Mouse (Mus musculus): ENCODE data around the gene Hsf2bp. TPM values are rescaled to one million over a fixed set of nuclear protein-coding genes. Genes with fewer than 3 reads are reported as not detected.

Hsf2bp gene
- polyA plus RNA-seq, 2 experiments: 0.59 to 0.74 TPM

- Histone ChIP-seq H3K36me3 (ENCODE audit: control insufficient read depth, insufficient read depth, low read length) (no peaks in the 10 kb centered on the region), H3K27me3 (ENCODE audit: control insufficient read depth, insufficient read depth, low read length) (no peaks in the 10 kb centered on the region), H3K9me3 (ENCODE audit: control insufficient read depth, low read length) (no peaks in the 10 kb centered on the region), H3K4me2 (replicated peaks; ENCODE audit: low read depth, low read length, severe bottlenecking) (no peak overlapping the region), H3K4me1 (ENCODE audit: control insufficient read depth, insufficient read depth, low read length) (peaks cover 13% of the 10 kb centered on the region; the same call in 1 of the 2 replicates), H3K9ac (ENCODE audit: low read depth, low read length, severe bottlenecking) (no peak overlapping the region), H3K4me3 (replicated peaks; ENCODE audit: low read length) (no peak overlapping the region), H3K27ac (replicated peaks; ENCODE audit: low read depth, low read length) (no peak overlapping the region)
- ATAC-seq (ENCODE audit: low FRiP score, low read depth): no peak
- no peak for DNase-seq (ENCODE audit: low spot score)
- whole genome bisulfite sequencing: 89% methylated on average over 4 of the region's 4 CpGs
- no peak for TF ChIP-seq POLR2A (IDR thresholded peaks at IDR 0.05; ENCODE audit: borderline replicate concordance, extremely low read depth, insufficient read depth, insufficient read length)
These were observed 68.8 kb downstream of the Hsf2bp start for GRCm38 (mm10) chr17:31967311-31967710.

- 92% methylated on average over 1 of the region's 1 CpGs for WGBS
- TF ChIP-seq POLR2A (IDR thresholded peaks at IDR 0.05; ENCODE audit: borderline replicate concordance, extremely low read depth, insufficient read depth, insufficient read length): no peak
These were observed 69.6 kb downstream of the Hsf2bp start for GRCm38 (mm10) chr17:31966566-31966965.

GRCm38 (mm10) chr17:31965623-31966022 is 70.5 kb downstream of the Hsf2bp start:
- H3K27ac ChIP-seq (replicated peaks; ENCODE audit: low read depth, low read length): peak overlapping the region; percentile 6; the same call in 1 of the 2 replicates
- H3K4me2 ChIP-seq (replicated peaks; ENCODE audit: low read depth, low read length, severe bottlenecking): no peak overlapping the region
- WGBS: 23% methylated on average over 2 of the region's 2 CpGs
- H3K4me3 ChIP-seq (replicated peaks; ENCODE audit: low read length): no peak overlapping the region
- H3K36me3 ChIP-seq (ENCODE audit: control insufficient read depth, insufficient read depth, low read length): no peaks in the 10 kb centered on the region
- H3K4me1 ChIP-seq (ENCODE audit: control insufficient read depth, insufficient read depth, low read length): peaks cover 13% of the 10 kb centered on the region; the same call in 1 of the 2 replicates
- DNase-seq (ENCODE audit: low spot score): peak; percentile 71
- no peak for TF ChIP-seq POLR2A (IDR thresholded peaks at IDR 0.05; ENCODE audit: borderline replicate concordance, extremely low read depth, insufficient read depth, insufficient read length)
- H3K9ac ChIP-seq (ENCODE audit: low read depth, low read length, severe bottlenecking): no peak overlapping the region
- no peaks in the 10 kb centered on the region for H3K9me3 ChIP-seq (ENCODE audit: control insufficient read depth, low read length)
- no peaks in the 10 kb centered on the region for H3K27me3 ChIP-seq (ENCODE audit: control insufficient read depth, insufficient read depth, low read length)
- ATAC-seq (ENCODE audit: low FRiP score, low read depth): peak; percentile 73; the same call in 1 of the 2 replicates

More at GRCm38 (mm10) chr17:31966566-31966965, 69.6 kb downstream of the Hsf2bp start:
- ATAC-seq (ENCODE audit: low FRiP score, low read depth) (no peak), DNase-seq (ENCODE audit: low spot score) (no peak)
- no peaks in the 10 kb centered on the region for H3K27me3 ChIP-seq (ENCODE audit: control insufficient read depth, insufficient read depth, low read length)
- H3K4me3 ChIP-seq (replicated peaks; ENCODE audit: low read length): no peak overlapping the region
- H3K9ac ChIP-seq (ENCODE audit: low read depth, low read length, severe bottlenecking): no peak overlapping the region
- H3K36me3 ChIP-seq (ENCODE audit: control insufficient read depth, insufficient read depth, low read length): no peaks in the 10 kb centered on the region
- H3K9me3 ChIP-seq (ENCODE audit: control insufficient read depth, low read length): no peaks in the 10 kb centered on the region
- peaks cover 13% of the 10 kb centered on the region; the same call in 1 of the 2 replicates for H3K4me1 ChIP-seq (ENCODE audit: control insufficient read depth, insufficient read depth, low read length)
- H3K4me2 ChIP-seq (replicated peaks; ENCODE audit: low read depth, low read length, severe bottlenecking): no peak overlapping the region
- H3K27ac ChIP-seq (replicated peaks; ENCODE audit: low read depth, low read length): no peak overlapping the region

- Histone ChIP-seq H3K27me3 (ENCODE audit: control insufficient read depth, insufficient read depth, low read length) (no peaks in the 10 kb centered on the region), H3K9me3 (ENCODE audit: control insufficient read depth, low read length) (no peaks in the 10 kb centered on the region), H3K4me2 (replicated peaks; ENCODE audit: low read depth, low read length, severe bottlenecking) (no peak overlapping the region), H3K36me3 (ENCODE audit: control insufficient read depth, insufficient read depth, low read length) (no peaks in the 10 kb centered on the region), H3K9ac (ENCODE audit: low read depth, low read length, severe bottlenecking) (no peak overlapping the region), H3K4me3 (replicated peaks; ENCODE audit: low read length) (no peak overlapping the region), H3K27ac (replicated peaks; ENCODE audit: low read depth, low read length) (no peak overlapping the region), H3K4me1 (ENCODE audit: control insufficient read depth, insufficient read depth, low read length) (peaks cover 13% of the 10 kb centered on the region; the same call in 1 of the 2 replicates)
- ATAC-seq (ENCODE audit: low FRiP score, low read depth) (no peak), DNase-seq (ENCODE audit: low spot score) (no peak)
- TF ChIP-seq POLR2A (IDR thresholded peaks at IDR 0.05; ENCODE audit: borderline replicate concordance, extremely low read depth, insufficient read depth, insufficient read length): no peak
- 76% methylated on average over 4 of the region's 4 CpGs for WGBS
These were observed 73.2 kb downstream of the Hsf2bp start for GRCm38 (mm10) chr17:31962930-31963329.

GRCm38 (mm10) chr17:31962281-31962680 is 73.9 kb downstream of the Hsf2bp start:
- WGBS: 62% methylated on average over 5 of the region's 5 CpGs

More at GRCm38 (mm10) chr17:31962281-31962680, 73.9 kb downstream of the Hsf2bp start:
- TF ChIP-seq POLR2A (IDR thresholded peaks at IDR 0.05; ENCODE audit: borderline replicate concordance, extremely low read depth, insufficient read depth, insufficient read length): no peak
- no peak overlapping the region for H3K9ac ChIP-seq (ENCODE audit: low read depth, low read length, severe bottlenecking)
- H3K9me3 ChIP-seq (ENCODE audit: control insufficient read depth, low read length): no peaks in the 10 kb centered on the region
- no peak for ATAC-seq (ENCODE audit: low FRiP score, low read depth)
- H3K4me2 ChIP-seq (replicated peaks; ENCODE audit: low read depth, low read length, severe bottlenecking): no peak overlapping the region
- H3K4me1 ChIP-seq (ENCODE audit: control insufficient read depth, insufficient read depth, low read length): peaks cover 13% of the 10 kb centered on the region; the same call in 1 of the 2 replicates
- H3K4me3 ChIP-seq (replicated peaks; ENCODE audit: low read length): no peak overlapping the region
- H3K27me3 ChIP-seq (ENCODE audit: control insufficient read depth, insufficient read depth, low read length): no peaks in the 10 kb centered on the region
- no peak overlapping the region for H3K27ac ChIP-seq (replicated peaks; ENCODE audit: low read depth, low read length)
- no peaks in the 10 kb centered on the region for H3K36me3 ChIP-seq (ENCODE audit: control insufficient read depth, insufficient read depth, low read length)
- no peak for DNase-seq (ENCODE audit: low spot score)

Measured in limb, embryonic 14.5 days (tissue).